Mouse (Mus musculus) liver, postnatal 0 days (tissue): ENCODE measurements around the gene Afdn. TPM values are rescaled to one million over a fixed set of nuclear protein-coding genes. Genes with fewer than 3 reads are reported as not detected.
"Not testable (repeated sequence)": the region's sequence is repeated elsewhere in the genome, so short reads cannot be mapped to it uniquely, and the experiment has no call there.

Source experiments
- ATAC-seq: fragments of 200-750 bp; cut with Nextera tagmentation; 2 replicates; pipeline ENCODE4 v1.8.0; 2017; ENCODE audit warnings: mild to moderate bottlenecking, moderate library complexity
- DNase-seq: peaks from one replicate; pipeline ENCODE4 v3.0.0-alpha.2; 2016
- H3K27ac ChIP-seq: fragments of 300-500 bp; sonication (generic); 2 replicates; pipeline ENCODE4 v1.5.1; 2014; ENCODE audit warnings: antibody characterized with exemption, moderate library complexity, mild to moderate bottlenecking, low read depth
- H3K27me3 ChIP-seq: fragments of 300-500 bp; sonication (generic); 2 replicates; pipeline ENCODE4 v1.6.1; 2014; ENCODE audit warnings: low read length, control low read depth, mixed read lengths; ENCODE audit not compliant: insufficient read depth
- H3K36me3 ChIP-seq: fragments of 300-500 bp; sonication (generic); replicated peaks from 2 replicates; pipeline ENCODE4 v1.6.1; 2014; ENCODE audit warnings: mild to moderate bottlenecking, control low read depth, low read length, moderate library complexity, mixed read lengths; ENCODE audit not compliant: insufficient read depth
- H3K4me1 ChIP-seq: fragments of 300-500 bp; sonication (generic); 2 replicates; pipeline ENCODE4 v1.6.1; 2014; ENCODE audit warnings: antibody characterized with exemption, mild to moderate bottlenecking, control low read depth; ENCODE audit not compliant: insufficient read depth
- H3K4me2 ChIP-seq: fragments of 300-500 bp; sonication (generic); 2 replicates; pipeline ENCODE4 v1.6.1; 2014; ENCODE audit warnings: low read depth, mild to moderate bottlenecking, low read length, moderate library complexity, mixed read lengths
- H3K4me3 ChIP-seq: fragments of 300-500 bp; sonication (generic); 2 replicates; pipeline ENCODE4 v1.5.1; 2014; ENCODE audit warnings: low read depth, low read length
- H3K9ac ChIP-seq: fragments of 300-500 bp; sonication (generic); replicated peaks from 2 replicates; pipeline ENCODE4 v1.6.1; 2014; ENCODE audit warnings: mild to moderate bottlenecking, moderate library complexity
- H3K9me3 ChIP-seq: fragments of 300-500 bp; sonication (generic); 2 replicates; pipeline ENCODE4 v1.6.1; 2016; ENCODE audit warnings: mild to moderate bottlenecking, control low read depth, low read length, mixed read lengths
- CTCF ChIP-seq: sonication (generic); IDR thresholded peaks from 2 replicates; pipeline ENCODE4 v1.5.1; 2016; ENCODE audit warnings: antibody characterized with exemption, low read depth
- EP300 ChIP-seq: IDR thresholded peaks from 2 replicates; pipeline ENCODE4 v1.6.1; 2016; ENCODE audit warnings: antibody characterized with exemption, low read depth, mild to moderate bottlenecking
- WGBS: fragments of 180-500 bp; shearing (Covaris S2); extraction: QIAGEN DNeasy Blood & Tissue Kit; methylation state at CpG from one replicate; pipeline ENCODE4 v1.1.7; 2014; ENCODE audit not compliant: insufficient replicate concordance; 5-methylcytosine and 5-hydroxymethylcytosine counted together
- polyA plus RNA-seq: library from polyadenylated mRNA; unstranded; fragments of >200 nt; fragmentation: Nextera tagmentation; extraction: Ambion mirVana; gene quantifications from 2 replicates; pipeline ENCODE4 v1.2.1, GENCODE M21; 2015

Afdn gene
- polyA plus RNA-seq, 1 experiment from 2014 or later, result 20.6 TPM

GRCm38 (mm10) chr17:13924588-13924987 lies 164.2 kb downstream of the Afdn start:
- WGBS, result 69% methylated on average over 2 of the region's 2 CpGs
- no peaks in the 10 kb centered on the region for H3K36me3 ChIP-seq
- ATAC-seq, result no peak
- no peaks in the 10 kb centered on the region for H3K9me3 ChIP-seq
- no peak for DNase-seq
- H3K4me3 ChIP-seq, result no peak overlapping the region
- no peak overlapping the region for H3K9ac ChIP-seq
- no peak overlapping the region for H3K27ac ChIP-seq
- no peaks in the 10 kb centered on the region for H3K27me3 ChIP-seq
- H3K4me2 ChIP-seq, result no peak overlapping the region
- no peaks in the 10 kb centered on the region for H3K4me1 ChIP-seq
- TF ChIP-seq EP300 (no peak), CTCF (no peak)

GRCm38 (mm10) chr17:13925931-13926330 lies 165.6 kb downstream of the Afdn start:
- ATAC-seq, result no peak

GRCm38 (mm10) chr17:13930421-13930820 lies 170.1 kb downstream of the Afdn start:
- TF ChIP-seq CTCF, result no peak
- no peak for TF ChIP-seq EP300
- Histone ChIP-seq H3K36me3 (no peaks in the 10 kb centered on the region), H3K4me1 (no peaks in the 10 kb centered on the region), H3K9me3 (no peaks in the 10 kb centered on the region), H3K27ac (no peak overlapping the region), H3K27me3 (no peaks in the 10 kb centered on the region), H3K4me3 (no peak overlapping the region), H3K4me2 (no peak overlapping the region), H3K9ac (no peak overlapping the region)
- ATAC-seq, result no peak
- WGBS, result 75% methylated on average over 9 of the region's 9 CpGs
- DNase-seq, result no peak

More at GRCm38 (mm10) chr17:13925931-13926330, 165.6 kb downstream of the Afdn start:
- Histone ChIP-seq H3K27me3 (no peaks in the 10 kb centered on the region), H3K4me1 (no peaks in the 10 kb centered on the region), H3K9me3 (no peaks in the 10 kb centered on the region), H3K4me2 (no peak overlapping the region), H3K4me3 (no peak overlapping the region), H3K36me3 (no peaks in the 10 kb centered on the region), H3K9ac (no peak overlapping the region), H3K27ac (no peak overlapping the region)
- no peak for DNase-seq
- WGBS, result 57% methylated on average over 3 of the region's 3 CpGs
- TF ChIP-seq EP300, result no peak
- TF ChIP-seq CTCF, result no peak

DNA sequence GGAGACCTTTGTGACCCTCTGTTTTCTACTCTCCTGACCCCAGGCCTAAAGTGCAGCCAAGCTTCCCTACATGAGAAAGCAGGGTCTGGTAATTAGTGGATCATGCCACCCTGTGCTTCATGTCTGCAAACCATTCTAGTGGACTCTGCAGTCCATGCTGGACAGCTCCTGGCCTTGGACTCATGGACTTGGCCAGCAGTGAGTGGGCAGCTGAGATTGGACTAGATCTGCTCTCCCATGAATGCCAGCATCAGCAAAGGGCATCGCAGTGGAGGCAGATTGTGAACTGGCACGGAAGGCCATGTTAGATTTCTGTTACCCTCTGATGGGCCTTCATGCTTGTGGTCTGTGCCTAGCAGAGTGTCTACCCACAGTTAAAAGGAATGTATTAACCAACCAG lies 175.0 kb downstream of the Afdn start:
- H3K4me1 ChIP-seq, H3K4me3 ChIP-seq, DNase-seq, H3K27me3 ChIP-seq, H3K9ac ChIP-seq, H3K36me3 ChIP-seq, H3K27ac ChIP-seq, H3K9me3 ChIP-seq, H3K4me2 ChIP-seq, ATAC-seq: not testable (repeated sequence)
- 77% methylated on average over 2 of the region's 2 CpGs for WGBS

DNA sequence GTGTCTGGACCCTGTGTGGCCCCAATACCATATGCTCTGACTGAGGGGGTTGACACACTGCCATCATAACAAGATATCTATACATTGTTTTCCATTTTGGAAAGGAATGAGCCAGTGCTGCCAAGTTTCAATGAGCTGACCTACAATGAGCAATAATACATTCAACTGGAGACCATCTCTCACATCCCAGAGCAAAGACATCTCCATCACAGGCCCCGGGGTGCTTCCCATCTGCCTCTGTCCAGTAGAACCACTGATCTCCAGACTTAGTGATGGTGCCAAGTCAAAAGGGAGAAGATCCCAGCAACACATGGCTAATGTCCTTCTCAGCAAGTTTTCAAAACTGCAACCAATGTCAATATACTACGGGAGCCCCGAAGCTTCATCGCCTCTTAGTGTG lies 177.4 kb downstream of the Afdn start:
- Histone ChIP-seq H3K27me3 (no peaks in the 10 kb centered on the region), H3K4me3 (no peak overlapping the region), H3K27ac (no peak overlapping the region), H3K9ac (no peak overlapping the region), H3K9me3 (no peaks in the 10 kb centered on the region), H3K36me3 (no peaks in the 10 kb centered on the region), H3K4me1 (no peaks in the 10 kb centered on the region), H3K4me2 (no peak overlapping the region)
- no peak for TF ChIP-seq EP300
- TF ChIP-seq CTCF, result no peak
- WGBS, result 83% methylated on average over 4 of the region's 4 CpGs
- no peak for ATAC-seq
- DNase-seq, result no peak

DNA sequence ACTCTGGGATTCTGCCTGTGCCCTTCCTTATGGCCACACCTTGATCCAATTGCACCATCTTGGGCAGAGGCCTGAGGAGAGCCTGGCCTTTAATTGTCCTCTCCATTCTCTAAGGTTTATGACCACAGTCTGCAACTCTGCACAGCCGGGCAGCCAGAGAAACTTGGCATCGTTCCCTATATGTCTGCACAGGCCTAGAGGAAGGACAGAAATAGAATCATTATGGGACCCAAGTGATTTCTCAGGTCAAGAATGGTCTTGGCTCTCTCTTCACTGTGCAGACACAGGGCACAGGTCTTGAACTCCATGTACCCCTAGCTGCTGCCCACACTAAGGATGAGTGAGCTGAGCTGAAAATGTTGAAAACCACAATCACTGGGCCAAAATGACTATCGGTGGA lies 178.3 kb downstream of the Afdn start:
- no peak for ATAC-seq
- 60% methylated on average over 3 of the region's 3 CpGs for WGBS
- Histone ChIP-seq H3K4me2 (no peak overlapping the region), H3K27ac (no peak overlapping the region), H3K9me3 (no peaks in the 10 kb centered on the region), H3K4me1 (no peaks in the 10 kb centered on the region), H3K36me3 (no peaks in the 10 kb centered on the region), H3K27me3 (no peaks in the 10 kb centered on the region), H3K4me3 (no peak overlapping the region), H3K9ac (no peak overlapping the region)
- TF ChIP-seq CTCF (no peak), EP300 (no peak)
- DNase-seq, result no peak

DNA sequence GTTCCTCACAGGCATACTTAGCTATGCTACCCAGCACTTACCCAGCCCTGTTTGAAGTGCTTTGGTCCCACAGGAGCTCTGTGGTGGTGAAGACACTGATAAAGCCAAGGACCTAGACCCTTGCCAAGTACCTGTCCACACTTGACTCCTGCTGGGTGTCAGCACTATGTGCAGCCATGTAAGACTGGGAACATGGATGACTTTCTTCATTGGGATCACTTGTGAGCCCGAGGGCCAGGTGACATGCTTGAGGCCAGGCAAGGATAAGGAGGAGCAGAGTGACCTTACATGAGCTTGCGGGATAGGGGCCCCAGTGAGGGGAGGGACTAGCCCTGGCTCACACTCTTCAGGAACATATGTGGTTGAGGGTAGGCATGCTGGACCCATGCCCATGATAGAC lies 178.9 kb downstream of the Afdn start:
- ATAC-seq, H3K36me3 ChIP-seq, H3K4me1 ChIP-seq, H3K27me3 ChIP-seq, H3K27ac ChIP-seq, H3K4me2 ChIP-seq, H3K4me3 ChIP-seq, DNase-seq, H3K9ac ChIP-seq, H3K9me3 ChIP-seq: not testable (repeated sequence)
- 58% methylated on average over 2 of the region's 2 CpGs for WGBS
